Mouse (Mus musculus): Measurements from ENCODE around the gene Suclg2.
"Not testable (repeated sequence)": the region's sequence is repeated elsewhere in the genome, so short reads cannot be mapped to it uniquely, and the experiment has no call there.

Gene Suclg2

GRCm38 (mm10) chr6:95621821-95622220 lies 96.8 kb downstream of the Suclg2 start:
- DNase-seq (ENCODE audit: low read depth, low spot score): no peak

GRCm38 (mm10) chr6:95620804-95621203 lies 97.8 kb downstream of the Suclg2 start:
- no peak for DNase-seq (ENCODE audit: low read depth, low spot score)

GRCm38 (mm10) chr6:95619817-95620216 lies 98.8 kb downstream of the Suclg2 start:
- no peak for DNase-seq (ENCODE audit: low read depth, low spot score)

- no peak for DNase-seq (ENCODE audit: low read depth, low spot score)
Observed at GRCm38 (mm10) chr6:95618434-95618833, 100.2 kb downstream of the Suclg2 start.

- no peak for DNase-seq (ENCODE audit: low read depth, low spot score)
Observed at GRCm38 (mm10) chr6:95613228-95613627, 105.4 kb downstream of the Suclg2 start.

- no peak for DNase-seq (ENCODE audit: low read depth, low spot score)
Observed at GRCm38 (mm10) chr6:95612412-95613022, 106.1 kb downstream of the Suclg2 start.

GRCm38 (mm10) chr6:95611059-95611458 lies 107.5 kb downstream of the Suclg2 start:
- DNase-seq (ENCODE audit: low read depth, low spot score): no peak

GRCm38 (mm10) chr6:95608123-95608522 lies 110.5 kb downstream of the Suclg2 start:
- no peak for DNase-seq (ENCODE audit: low read depth, low spot score)

- DNase-seq (ENCODE audit: low read depth, low spot score): not testable (repeated sequence)
Observed at GRCm38 (mm10) chr6:95600731-95601130, 117.9 kb downstream of the Suclg2 start.

- DNase-seq (ENCODE audit: low read depth, low spot score): no peak
Observed at GRCm38 (mm10) chr6:95596766-95597750, 121.5 kb downstream of the Suclg2 start.

GRCm38 (mm10) chr6:95595852-95596251 lies 122.7 kb downstream of the Suclg2 start:
- DNase-seq (ENCODE audit: low read depth, low spot score): no peak

- DNase-seq (ENCODE audit: low read depth, low spot score): no peak
Observed at GRCm38 (mm10) chr6:95594239-95594638, 124.4 kb downstream of the Suclg2 start.

GRCm38 (mm10) chr6:95592396-95592795 lies 126.2 kb downstream of the Suclg2 start:
- DNase-seq (ENCODE audit: low read depth, low spot score): no peak

GRCm38 (mm10) chr6:95590463-95590862 lies 128.1 kb downstream of the Suclg2 start:
- DNase-seq (ENCODE audit: low read depth, low spot score): peak; percentile 19

GRCm38 (mm10) chr6:95587108-95587796 lies 131.3 kb downstream of the Suclg2 start:
- DNase-seq (ENCODE audit: low read depth, low spot score): no peak

- no peak for DNase-seq (ENCODE audit: low read depth, low spot score)
Observed at GRCm38 (mm10) chr6:95581893-95582292, 136.7 kb downstream of the Suclg2 start.

GRCm38 (mm10) chr6:95579792-95580191 lies 138.8 kb downstream of the Suclg2 start:
- no peak for DNase-seq (ENCODE audit: low read depth, low spot score)

- DNase-seq (ENCODE audit: low read depth, low spot score): peak; percentile 55
Observed at GRCm38 (mm10) chr6:95575531-95575930, 143.1 kb downstream of the Suclg2 start.

GRCm38 (mm10) chr6:95574867-95575266 lies 143.7 kb downstream of the Suclg2 start:
- DNase-seq (ENCODE audit: low read depth, low spot score): peak; percentile 44

- DNase-seq (ENCODE audit: low read depth, low spot score): peak; percentile 25
Observed at GRCm38 (mm10) chr6:95574389-95574788, 144.2 kb downstream of the Suclg2 start.

GRCm38 (mm10) chr6:95573035-95573759 lies 145.4 kb downstream of the Suclg2 start:
- no peak for DNase-seq (ENCODE audit: low read depth, low spot score)

All from mesoderm, embryonic 11.5 days (tissue).